Mouse (Mus musculus) lung, adult 2 months (tissue): ENCODE results near the gene Kcnh1.

Experiments used
- CTCF ChIP-seq: fragments of 200-500 bp; IDR thresholded peaks from 2 replicates; pipeline ENCODE4 v1.5.1; 2011; ENCODE audit warnings: mild to moderate bottlenecking, low read length, control low read depth; ENCODE audit not compliant: insufficient read depth
- POLR2A ChIP-seq: fragments of 200-500 bp; IDR thresholded peaks from 2 replicates; pipeline ENCODE4 v1.6.1; 2011; ENCODE audit warnings: low read depth, mild to moderate bottlenecking, control low read depth, low read length, borderline replicate concordance; ENCODE audit errors: extremely low read depth

- TF ChIP-seq CTCF (no peak), POLR2A (no peak)
Measured at GRCm38 (mm10) chr1:192331207-192331606, 140.6 kb downstream of the Kcnh1 start.
